Mouse (Mus musculus): Measurements from ENCODE around the gene Fbxo41. TPM values are rescaled to one million over a fixed set of nuclear protein-coding genes. Genes with fewer than 3 reads are reported as not detected.

Gene Fbxo41
- polyA plus RNA-seq, 1 experiment = 0.22 TPM

DNA sequence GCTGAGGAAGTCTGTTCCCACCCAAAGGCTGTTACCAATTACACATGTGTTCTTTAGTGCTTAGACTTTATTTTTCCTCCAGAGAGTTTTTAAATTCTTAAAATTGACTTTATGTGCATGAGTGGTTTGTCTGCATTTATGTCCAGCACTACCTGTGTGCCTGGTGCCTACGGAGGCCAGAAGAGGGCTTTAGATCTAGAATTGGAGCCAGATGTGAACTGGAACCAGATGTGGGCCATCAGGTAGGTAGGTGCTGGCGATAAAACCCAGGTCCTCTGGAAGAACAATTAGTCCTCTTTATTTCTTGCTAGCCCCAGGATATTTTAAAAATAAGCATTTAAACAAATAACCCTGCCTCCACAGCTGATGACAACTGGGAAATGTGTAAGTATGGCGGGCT lies 11.2 kb downstream of the Fbxo41 start:
- WGBS = 91% methylated on average over 3 of the region's 3 CpGs
- Histone ChIP-seq H3K36me3 (ENCODE audit: control insufficient read depth, insufficient read depth, low read length) (no peaks in the 10 kb centered on the region), H3K4me1 (ENCODE audit: control insufficient read depth, insufficient read depth, insufficient read length, low read length) (no peaks in the 10 kb centered on the region), H3K27me3 (ENCODE audit: control insufficient read depth, insufficient read depth, low read length) (no peaks in the 10 kb centered on the region), H3K27ac (ENCODE audit: insufficient read depth, low read depth, low read length) (no peak overlapping the region), H3K4me3 (ENCODE audit: low read depth, low read length) (no peak overlapping the region)
- TF ChIP-seq POLR2A (IDR thresholded peaks at IDR 0.05; ENCODE audit: low read depth, low read length) (no peak), CTCF (IDR thresholded peaks at IDR 0.05; ENCODE audit: extremely low read depth, insufficient read length, insufficient replicate concordance, low read depth, low read length) (no peak)

DNA sequence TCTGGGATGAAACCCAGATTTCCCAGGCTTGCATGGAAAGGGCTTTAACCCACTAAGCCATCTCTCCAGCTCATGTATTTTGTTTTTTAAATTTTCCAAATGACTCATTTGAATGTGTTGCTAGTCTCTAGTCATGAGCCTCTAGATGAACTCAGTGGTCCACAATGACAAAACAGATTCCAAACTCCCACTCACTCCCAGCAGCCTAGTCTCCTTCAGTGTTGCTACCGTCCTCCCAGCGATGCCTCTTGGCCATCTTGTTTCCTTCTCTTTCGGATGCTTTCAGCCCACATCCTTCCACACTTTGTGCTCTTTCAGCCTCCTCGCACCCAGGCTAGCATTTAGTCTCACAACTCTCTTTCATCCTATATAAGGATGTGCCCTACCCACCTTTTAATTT lies 12.5 kb downstream of the Fbxo41 start:
- H3K27ac ChIP-seq (ENCODE audit: insufficient read depth, low read depth, low read length) = no peak overlapping the region
- H3K4me1 ChIP-seq (ENCODE audit: control insufficient read depth, insufficient read depth, insufficient read length, low read length) = no peaks in the 10 kb centered on the region
- no peaks in the 10 kb centered on the region for H3K27me3 ChIP-seq (ENCODE audit: control insufficient read depth, insufficient read depth, low read length)
- no peak for TF ChIP-seq CTCF (IDR thresholded peaks at IDR 0.05; ENCODE audit: extremely low read depth, insufficient read length, insufficient replicate concordance, low read depth, low read length)
- no peaks in the 10 kb centered on the region for H3K36me3 ChIP-seq (ENCODE audit: control insufficient read depth, insufficient read depth, low read length)
- WGBS = 83% methylated on average over 4 of the region's 4 CpGs
- no peak overlapping the region for H3K4me3 ChIP-seq (ENCODE audit: low read depth, low read length)

DNA sequence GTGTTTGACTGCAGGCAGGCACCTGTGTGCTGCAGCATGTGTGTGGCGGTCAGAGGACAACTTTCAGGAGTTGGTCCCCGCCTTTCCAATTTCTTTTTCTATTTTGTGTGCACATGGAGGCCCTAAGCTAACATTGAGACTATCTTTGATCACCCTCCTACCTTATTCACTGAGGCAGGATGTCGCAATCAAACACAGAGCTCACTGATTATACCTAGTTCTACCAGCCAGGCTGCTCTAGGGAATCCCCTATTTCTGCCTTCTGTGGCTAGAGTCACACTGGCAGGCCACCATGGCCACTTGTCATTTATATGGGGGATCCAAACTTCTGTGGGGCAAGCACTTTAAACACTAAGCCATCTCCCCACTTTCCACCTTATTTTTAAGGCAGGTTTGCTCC lies 13.1 kb downstream of the Fbxo41 start:
- 0 out of 2 replicates have a peak, but pooled peaks cover 4% of the 10 kb centered on the region for H3K27me3 ChIP-seq (ENCODE audit: control insufficient read depth, insufficient read depth, low read length)
- H3K36me3 ChIP-seq (ENCODE audit: control insufficient read depth, insufficient read depth, low read length) = no peaks in the 10 kb centered on the region
- TF ChIP-seq CTCF (IDR thresholded peaks at IDR 0.05; ENCODE audit: extremely low read depth, insufficient read length, insufficient replicate concordance, low read depth, low read length) (no peak), POLR2A (IDR thresholded peaks at IDR 0.05; ENCODE audit: low read depth, low read length) (no peak)
- H3K4me3 ChIP-seq (ENCODE audit: low read depth, low read length) = no peak overlapping the region
- no peaks in the 10 kb centered on the region for H3K4me1 ChIP-seq (ENCODE audit: control insufficient read depth, insufficient read depth, insufficient read length, low read length)
- no peak overlapping the region for H3K27ac ChIP-seq (ENCODE audit: insufficient read depth, low read depth, low read length)
- WGBS = 46% methylated on average over 3 of the region's 3 CpGs

DNA sequence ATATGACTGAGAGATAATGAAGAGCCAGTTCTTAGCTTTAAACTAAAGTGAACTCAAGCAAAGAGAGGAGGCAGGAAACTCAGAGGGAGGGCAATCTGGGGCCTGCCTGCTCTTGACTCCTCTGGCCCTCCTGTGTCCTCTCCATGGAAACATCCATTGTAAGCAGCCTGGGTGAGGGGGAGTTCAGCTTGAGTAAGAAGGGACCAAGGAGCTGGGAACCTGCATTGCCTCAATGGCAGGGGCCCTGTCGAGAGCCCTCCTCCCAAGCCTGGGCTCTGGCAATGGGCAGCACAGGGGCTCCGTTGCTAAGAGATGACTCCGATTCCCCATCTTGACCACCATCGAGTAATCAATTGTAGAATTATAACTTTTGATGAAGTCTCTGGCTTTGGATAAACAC lies 14.3 kb downstream of the Fbxo41 start:
- Histone ChIP-seq H3K36me3 (ENCODE audit: control insufficient read depth, insufficient read depth, low read length) (no peaks in the 10 kb centered on the region), H3K27ac (ENCODE audit: insufficient read depth, low read depth, low read length) (no peak overlapping the region), H3K4me3 (ENCODE audit: low read depth, low read length) (no peak overlapping the region), H3K27me3 (ENCODE audit: control insufficient read depth, insufficient read depth, low read length) (peaks cover 13% of the 10 kb centered on the region; the same call in 1 of the 2 replicates), H3K4me1 (ENCODE audit: control insufficient read depth, insufficient read depth, insufficient read length, low read length) (no peaks in the 10 kb centered on the region)
- 92% methylated on average over 4 of the region's 4 CpGs for WGBS
- TF ChIP-seq CTCF (IDR thresholded peaks at IDR 0.05; ENCODE audit: extremely low read depth, insufficient read length, insufficient replicate concordance, low read depth, low read length) (no peak), POLR2A (IDR thresholded peaks at IDR 0.05; ENCODE audit: low read depth, low read length) (no peak)

DNA sequence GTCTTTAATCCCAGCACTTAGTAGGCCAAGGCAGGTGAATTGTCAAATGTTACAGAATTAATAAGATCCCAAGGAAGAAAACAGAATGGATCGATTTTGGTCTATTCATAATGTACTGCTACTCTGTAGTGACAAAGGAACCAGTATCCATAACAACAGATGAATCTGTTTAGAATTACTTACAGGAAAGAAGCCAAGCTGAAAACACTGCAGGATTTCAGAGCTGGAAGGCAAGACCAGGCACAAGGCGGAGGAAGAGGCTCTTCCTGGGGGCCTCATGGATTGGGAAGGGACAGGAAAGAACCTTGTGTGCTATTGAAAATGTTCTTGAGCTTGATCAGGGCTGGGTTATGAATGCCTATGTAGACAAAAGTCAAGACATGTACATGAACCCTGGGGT lies 17.1 kb downstream of the Fbxo41 start:
- WGBS = 79% methylated on average over 2 of the region's 2 CpGs
- no peak for TF ChIP-seq POLR2A (IDR thresholded peaks at IDR 0.05; ENCODE audit: low read depth, low read length)
- no peak for TF ChIP-seq CTCF (IDR thresholded peaks at IDR 0.05; ENCODE audit: extremely low read depth, insufficient read length, insufficient replicate concordance, low read depth, low read length)
- H3K27me3 ChIP-seq (ENCODE audit: control insufficient read depth, insufficient read depth, low read length) = peaks cover 13% of the 10 kb centered on the region; the same call in 1 of the 2 replicates
- H3K36me3 ChIP-seq (ENCODE audit: control insufficient read depth, insufficient read depth, low read length) = no peaks in the 10 kb centered on the region
- no peak overlapping the region for H3K27ac ChIP-seq (ENCODE audit: insufficient read depth, low read depth, low read length)
- H3K4me3 ChIP-seq (ENCODE audit: low read depth, low read length) = no peak overlapping the region
- H3K4me1 ChIP-seq (ENCODE audit: control insufficient read depth, insufficient read depth, insufficient read length, low read length) = no peaks in the 10 kb centered on the region

DNA sequence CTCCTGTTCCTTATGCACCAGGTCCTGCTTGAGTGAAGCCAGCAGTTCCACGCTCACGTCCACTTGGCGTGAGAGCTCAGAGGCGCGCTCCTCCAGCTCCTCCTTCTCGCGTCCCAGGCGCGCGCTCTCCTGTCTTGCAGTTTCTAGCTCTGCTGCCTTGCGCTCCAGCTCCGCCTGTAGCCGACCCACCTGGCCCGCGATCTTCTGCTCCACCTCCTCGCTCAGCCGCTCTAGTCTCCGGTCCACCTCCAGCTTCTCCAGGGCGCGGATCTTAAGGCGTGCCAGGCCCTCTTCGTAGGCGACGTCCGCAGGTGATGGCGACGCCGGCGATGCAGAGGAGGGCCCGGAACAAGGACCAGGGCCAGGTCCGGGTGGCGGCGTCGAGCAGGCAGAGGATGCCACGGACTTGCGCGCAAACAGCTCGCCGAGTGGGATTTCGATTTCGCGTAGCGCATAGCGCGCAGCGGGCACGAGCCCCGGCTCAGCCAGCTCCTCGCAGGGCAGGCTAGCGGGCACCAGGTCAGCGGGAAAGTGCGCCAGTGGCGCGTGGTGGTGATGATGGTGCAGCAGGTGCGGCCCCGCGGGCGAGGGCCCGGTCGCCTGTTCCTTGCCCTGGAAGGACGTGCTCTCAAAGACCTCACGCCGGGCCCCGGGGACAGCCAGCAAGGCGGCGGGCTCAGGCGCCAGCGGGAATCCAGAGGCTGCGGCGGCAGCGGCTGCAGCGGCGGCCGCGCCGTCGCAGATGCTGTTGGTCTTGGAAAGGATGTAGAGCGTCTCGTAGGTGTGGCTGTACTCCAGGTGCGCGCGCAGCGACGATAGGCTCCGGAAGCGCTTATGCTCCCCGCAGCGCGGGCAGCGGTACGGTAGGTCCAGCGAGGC lies 18.7 kb downstream of the Fbxo41 start:
- Histone ChIP-seq H3K4me3 (ENCODE audit: low read depth, low read length) (peak overlapping the region; percentile 20), H3K27ac (ENCODE audit: insufficient read depth, low read depth, low read length) (no peak overlapping the region), H3K36me3 (ENCODE audit: control insufficient read depth, insufficient read depth, low read length) (no peaks in the 10 kb centered on the region), H3K27me3 (ENCODE audit: control insufficient read depth, insufficient read depth, low read length) (peaks cover 13% of the 10 kb centered on the region; the same call in 1 of the 2 replicates), H3K4me1 (ENCODE audit: control insufficient read depth, insufficient read depth, insufficient read length, low read length) (no peaks in the 10 kb centered on the region)
- 4% methylated on average over 92 of the region's 92 CpGs for WGBS
- TF ChIP-seq POLR2A (IDR thresholded peaks at IDR 0.05; ENCODE audit: low read depth, low read length) (no peak), CTCF (IDR thresholded peaks at IDR 0.05; ENCODE audit: extremely low read depth, insufficient read length, insufficient replicate concordance, low read depth, low read length) (no peak)

DNA sequence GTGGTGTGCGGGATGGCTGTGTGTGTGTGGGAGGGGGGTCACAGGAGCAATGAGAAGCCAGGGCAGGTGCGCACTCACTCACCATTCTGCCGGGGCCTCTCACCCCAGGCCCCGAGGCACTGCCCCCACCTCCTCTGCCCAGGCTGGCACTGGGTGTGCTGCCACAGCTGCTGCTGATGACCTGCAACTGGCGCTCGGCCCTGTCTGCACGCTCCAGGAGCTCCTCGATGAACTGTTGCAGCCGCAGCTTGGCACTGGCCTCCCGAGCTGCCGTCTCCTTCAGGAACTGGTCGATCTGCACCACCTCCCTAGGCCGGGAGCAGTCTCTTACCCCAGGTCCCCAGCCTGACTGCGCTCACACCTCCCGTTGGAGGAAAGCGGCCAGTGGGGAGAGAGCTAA lies 22.1 kb downstream of the Fbxo41 start:
- 70% methylated on average over 16 of the region's 16 CpGs for WGBS
- H3K4me3 ChIP-seq (ENCODE audit: low read depth, low read length) = no peak overlapping the region
- H3K4me1 ChIP-seq (ENCODE audit: control insufficient read depth, insufficient read depth, insufficient read length, low read length) = no peaks in the 10 kb centered on the region
- H3K27me3 ChIP-seq (ENCODE audit: control insufficient read depth, insufficient read depth, low read length) = peaks cover 13% of the 10 kb centered on the region; the same call in 1 of the 2 replicates
- H3K27ac ChIP-seq (ENCODE audit: insufficient read depth, low read depth, low read length) = no peak overlapping the region
- H3K36me3 ChIP-seq (ENCODE audit: control insufficient read depth, insufficient read depth, low read length) = no peaks in the 10 kb centered on the region
- TF ChIP-seq POLR2A (IDR thresholded peaks at IDR 0.05; ENCODE audit: low read depth, low read length) (no peak), CTCF (IDR thresholded peaks at IDR 0.05; ENCODE audit: extremely low read depth, insufficient read length, insufficient replicate concordance, low read depth, low read length) (no peak)

All from small intestine, adult 2 months (tissue).